Mouse (Mus musculus) neutrophil, adult 5-6 weeks (primary cell): Measurements from ENCODE around the gene Gjc3. TPM values are rescaled to one million over a fixed set of nuclear protein-coding genes. Genes with fewer than 3 reads are reported as not detected.
"Not testable (repeated sequence)": the region's sequence is repeated elsewhere in the genome, so short reads cannot be mapped to it uniquely, and the experiment has no call there.

ENCODE experiments used
- ATAC-seq: fragments of 151-379, 151-347 bp; 2 replicates; pipeline ENCODE4 v1.8.0; 2017; ENCODE audit warnings: mild to moderate bottlenecking, moderate TSS enrichment; ENCODE audit not compliant: insufficient number of reproducible peaks, poor library complexity, low FRiP score, severe bottlenecking; ENCODE audit errors: extremely low read depth
- total RNA-seq: library from RNA; stranded (forward); fragments of 200-1000 nt; gene quantifications from 2 replicates; pipeline ENCODE4 v1.2.3, GENCODE M21; 2017

Gjc3 gene
- total RNA-seq: not detected in 2 replicates

DNA sequence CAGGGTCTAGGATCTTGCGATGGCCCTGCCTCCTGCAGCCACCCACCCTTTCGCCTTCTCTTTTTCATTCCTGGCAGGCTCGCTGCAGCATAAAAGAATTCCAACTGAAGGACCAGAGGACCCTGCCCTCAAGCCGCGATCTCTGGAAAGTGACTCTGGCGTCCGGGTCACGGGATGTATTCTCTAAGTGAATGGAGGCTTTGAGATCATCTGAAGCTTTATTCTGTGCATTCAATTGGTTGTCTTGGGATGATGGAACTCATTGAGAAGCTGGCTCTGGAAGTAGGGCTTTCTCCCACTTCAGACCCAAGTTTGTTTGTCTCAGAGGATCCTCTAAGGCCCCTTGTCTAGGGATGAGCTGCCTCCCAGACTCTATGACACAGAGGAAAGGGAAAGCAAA lies at the start of gene Gjc3:
Gjc3 (minus strand) TSS at position 154 of the 400 bp plus-strand sequence.
- no peak for ATAC-seq

- ATAC-seq: no peak
Observed at GRCm38 (mm10) chr5:138012382-138012781, 49.5 kb upstream of the Gjc3 start.

GRCm38 (mm10) chr5:138009437-138009836 lies 46.5 kb upstream of the Gjc3 start:
- no peak for ATAC-seq

DNA sequence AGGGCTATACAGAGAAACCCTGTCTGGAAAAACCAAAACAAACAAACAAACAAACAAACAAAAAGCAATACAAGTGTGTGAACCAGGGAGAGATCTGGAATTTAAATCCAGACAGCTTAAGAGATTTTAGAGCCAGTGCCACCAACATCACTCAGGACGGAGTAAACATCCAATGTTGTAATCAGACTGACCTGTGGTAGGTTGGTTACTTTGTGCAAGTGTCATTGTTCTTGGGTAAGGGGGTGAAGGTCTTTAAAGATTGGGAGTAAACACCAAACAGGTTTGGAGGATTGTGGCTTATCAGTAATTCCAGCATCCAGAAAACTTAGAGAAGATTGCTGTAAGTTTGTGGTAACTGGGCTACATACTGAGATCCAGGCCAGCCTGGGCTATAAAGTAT lies 23.5 kb upstream of the Gjc3 start:
- ATAC-seq: no peak

- no peak for ATAC-seq
Observed at GRCm38 (mm10) chr5:137981300-137981699, 18.4 kb upstream of the Gjc3 start, which contains the start of gene Azgp1. Gene Azgp1, plus strand, starts transcription at chr5:137981520.

GRCm38 (mm10) chr5:137979081-137979480 lies 16.2 kb upstream of the Gjc3 start:
- no peak for ATAC-seq

DNA sequence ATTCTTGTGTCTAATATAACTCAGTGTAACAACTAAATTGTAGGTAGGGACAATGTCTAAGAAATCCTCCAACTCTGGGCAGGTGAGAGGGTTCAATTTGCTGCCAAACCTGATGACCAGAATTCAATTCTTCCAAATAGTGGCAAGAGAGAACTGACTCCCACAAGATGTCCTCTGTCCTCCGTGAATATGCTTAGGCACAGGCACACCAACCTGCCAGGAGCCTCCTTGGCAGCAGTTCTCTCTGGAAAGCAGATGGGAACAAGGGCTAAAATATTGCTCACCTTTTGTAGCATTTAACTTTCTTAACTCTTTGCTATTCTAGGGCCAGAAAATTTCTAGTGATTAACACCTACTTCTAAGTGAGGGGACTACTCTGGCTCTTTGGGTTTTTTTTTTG lies 14.4 kb upstream of the Gjc3 start:
- no peak for ATAC-seq

DNA sequence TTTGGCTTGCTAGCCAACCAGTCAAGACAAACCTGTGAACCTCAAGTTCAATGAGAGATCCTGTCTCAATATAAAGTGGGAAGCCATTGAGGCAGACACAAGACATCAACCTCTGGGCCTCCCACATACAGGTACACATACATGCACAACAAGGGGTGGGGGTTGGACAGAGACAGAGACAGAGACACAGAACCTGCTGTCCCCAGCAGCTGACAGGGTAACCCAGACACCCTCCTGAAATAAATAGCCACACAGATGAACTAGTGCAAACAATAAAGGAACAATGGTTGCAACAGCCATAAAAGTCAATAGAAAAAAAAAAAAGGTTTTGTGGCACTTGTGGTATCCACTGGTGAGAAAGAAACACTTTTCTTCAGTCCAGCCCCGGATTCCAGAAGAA lies 12.5 kb upstream of the Gjc3 start:
- no peak for ATAC-seq

DNA sequence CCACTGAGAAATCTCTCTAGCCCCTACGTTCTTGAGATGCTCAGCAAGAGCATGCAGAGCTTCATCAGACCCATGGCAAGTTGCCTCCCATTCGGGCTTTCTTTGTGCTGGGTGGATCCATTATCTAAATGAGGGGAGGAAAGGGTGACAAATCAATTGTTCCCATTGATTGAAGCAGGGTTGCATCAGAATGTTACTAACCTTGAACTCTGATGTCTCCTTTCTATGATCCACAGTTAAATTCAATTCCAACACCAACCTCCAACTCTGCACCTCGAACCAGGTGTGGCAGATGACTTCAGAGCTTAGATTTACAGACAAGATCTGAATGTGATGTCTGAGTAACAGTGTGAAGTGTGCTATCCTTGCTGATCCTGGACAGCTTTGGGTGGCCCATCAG lies 11.8 kb upstream of the Gjc3 start:
- no peak for ATAC-seq

DNA sequence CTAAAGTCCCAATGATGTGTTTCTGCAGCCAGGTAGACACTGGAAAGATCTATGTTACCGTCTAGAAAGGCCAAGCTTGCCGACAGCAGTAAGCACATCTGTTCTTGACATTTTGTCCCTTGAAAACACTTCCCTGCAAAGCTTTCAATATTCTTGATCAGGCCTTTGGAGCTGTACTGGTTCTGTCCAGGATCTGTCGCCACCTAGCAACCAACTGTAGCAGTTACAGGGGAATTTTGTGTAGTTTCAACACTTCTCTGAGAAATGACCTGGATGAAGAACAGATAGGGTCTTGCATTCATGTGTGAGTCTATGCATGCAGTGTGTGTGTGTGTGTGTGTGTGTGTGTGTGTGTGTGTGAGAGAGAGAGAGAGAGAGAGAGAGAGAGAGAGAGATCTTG lies 10.8 kb upstream of the Gjc3 start:
- ATAC-seq: no peak

DNA sequence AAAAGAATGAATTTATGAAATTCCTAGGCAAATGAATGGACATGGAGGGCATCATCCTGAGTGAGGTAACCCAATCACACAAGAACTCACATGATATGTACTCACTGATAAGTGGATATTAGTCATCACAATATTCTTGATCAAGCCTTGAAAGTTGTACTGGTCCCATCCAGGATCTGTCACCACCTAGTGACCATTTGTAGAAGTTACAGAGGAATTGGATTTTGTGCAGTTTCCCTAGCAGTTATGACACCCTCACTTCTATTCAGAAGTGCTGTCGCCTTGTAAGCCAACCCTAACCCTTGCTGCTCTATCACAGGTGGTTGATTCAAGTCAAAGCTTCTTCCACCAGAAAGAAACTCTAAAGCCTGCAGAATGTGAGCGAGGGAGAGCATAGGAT lies 10.3 kb upstream of the Gjc3 start:
- no peak for ATAC-seq

- no peak for ATAC-seq
Observed at GRCm38 (mm10) chr5:137966492-137966891, 3.6 kb upstream of the Gjc3 start.

GRCm38 (mm10) chr5:137956404-137956803 lies 6.5 kb downstream of the Gjc3 start:
- ATAC-seq: no peak

DNA sequence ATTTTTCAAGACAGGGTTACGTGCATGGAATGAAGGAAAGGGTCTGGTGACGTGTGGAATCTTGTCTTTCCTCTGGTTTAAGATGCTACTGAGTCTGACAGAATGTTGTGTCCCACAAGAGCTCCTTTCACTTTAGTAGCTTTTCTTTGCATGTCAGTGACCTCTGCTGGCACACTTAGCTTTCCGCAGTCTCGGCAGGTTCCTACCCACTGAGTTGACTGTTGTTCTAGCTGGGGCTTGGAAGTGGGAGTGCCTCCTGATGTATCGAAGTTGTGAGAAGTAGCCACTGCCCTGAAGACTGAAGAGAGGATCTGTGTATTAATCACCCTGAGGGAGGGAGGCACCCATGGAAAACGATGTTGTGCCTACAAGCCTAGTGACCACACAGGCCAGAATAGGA lies 11.7 kb downstream of the Gjc3 start:
- ATAC-seq: no peak

DNA sequence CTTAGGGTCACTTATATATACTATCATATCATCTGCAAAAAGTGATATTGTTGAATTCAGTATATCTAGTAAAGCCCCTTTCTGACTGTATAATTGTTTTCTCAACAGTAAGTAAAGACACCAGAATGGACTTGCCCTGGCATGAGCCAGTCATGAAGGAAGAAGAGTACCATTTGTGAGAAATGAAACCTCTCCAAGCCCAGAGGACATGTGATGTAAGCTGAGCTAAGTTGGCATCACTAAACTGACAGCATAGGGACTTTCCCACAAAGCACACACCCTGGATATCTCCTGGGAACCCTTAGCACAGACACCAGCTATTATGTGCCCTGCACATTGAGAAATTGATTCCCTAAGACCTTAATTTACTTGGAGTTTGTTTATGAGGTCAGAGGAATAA lies 15.6 kb downstream of the Gjc3 start:
- ATAC-seq: no peak

DNA sequence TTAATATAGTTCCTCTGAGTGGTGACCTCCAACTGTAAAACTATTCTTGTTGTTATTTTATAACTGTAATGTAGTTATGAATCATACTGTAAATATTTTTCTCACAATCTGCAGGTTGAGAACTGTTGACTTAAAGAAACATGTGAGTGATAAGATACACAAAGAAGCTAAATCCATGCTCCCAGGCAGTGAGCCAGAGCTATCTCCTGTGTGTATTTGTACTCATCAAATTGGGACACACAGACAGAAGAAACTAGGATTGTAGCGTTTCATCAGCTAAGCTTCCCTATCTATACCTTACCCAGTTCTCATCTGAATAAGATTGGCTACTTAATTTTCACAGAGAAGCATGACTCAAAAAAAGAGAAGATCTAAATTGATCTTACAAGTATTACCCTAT lies 19.8 kb downstream of the Gjc3 start:
- ATAC-seq: no peak

- no peak for ATAC-seq
Observed at GRCm38 (mm10) chr5:137940948-137941347, 21.9 kb downstream of the Gjc3 start.

DNA sequence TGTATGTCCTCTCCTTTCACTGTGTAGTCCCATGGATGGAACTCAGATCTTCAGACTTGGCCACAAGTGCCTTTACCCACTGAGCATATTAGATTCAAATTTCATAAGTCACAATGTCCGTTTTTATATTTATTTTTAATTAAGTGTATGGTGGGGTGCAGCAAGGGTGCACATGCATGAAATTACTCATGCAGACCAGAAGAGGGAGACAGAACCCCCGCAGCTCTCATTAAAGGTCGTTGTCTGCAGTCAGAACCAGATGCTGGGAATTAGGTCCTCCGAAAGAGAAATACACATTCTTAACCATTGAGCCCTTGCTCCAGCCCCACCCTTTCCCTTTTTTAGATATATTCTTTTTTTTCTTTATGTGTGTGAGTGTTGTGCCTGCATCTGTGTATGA lies 25.7 kb downstream of the Gjc3 start:
- ATAC-seq: no peak

DNA sequence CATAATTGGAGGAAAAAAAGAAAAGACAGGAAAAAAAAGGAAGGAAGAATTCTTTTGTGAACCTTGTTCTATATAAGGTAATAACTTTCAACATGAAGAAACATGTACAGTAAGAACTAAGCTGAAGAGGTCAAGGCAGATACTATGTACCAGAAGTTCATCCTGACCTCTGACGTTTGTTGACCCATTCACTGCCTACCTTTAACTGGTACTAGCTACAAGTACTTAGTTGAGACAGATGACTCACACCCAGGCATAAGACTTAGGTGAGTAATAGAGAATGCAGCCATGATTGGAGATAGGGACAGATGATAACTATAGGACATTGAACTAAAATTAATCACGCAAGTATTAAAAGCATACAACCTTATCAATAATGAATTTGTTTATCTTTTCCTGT lies 26.4 kb downstream of the Gjc3 start:
- no peak for ATAC-seq

DNA sequence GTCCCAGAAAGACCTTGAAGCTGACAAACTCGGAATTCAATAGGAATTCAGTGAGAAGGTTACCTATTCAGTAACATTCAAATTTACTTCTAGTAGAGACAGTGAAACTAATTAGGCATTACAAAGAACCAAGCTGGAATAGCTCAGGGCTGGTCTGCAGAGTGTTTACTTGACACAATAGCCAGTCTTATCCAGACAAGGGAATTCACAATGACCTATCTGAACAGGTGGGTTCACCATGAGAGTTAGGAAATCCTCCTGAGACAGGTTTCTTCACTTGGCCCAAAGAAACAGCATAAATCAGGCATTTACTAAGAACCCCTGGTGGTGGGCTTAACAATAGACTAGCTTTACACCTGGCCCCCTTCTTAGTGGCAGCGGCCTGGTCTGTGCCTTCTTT lies 29.0 kb downstream of the Gjc3 start:
- not testable (repeated sequence) for ATAC-seq

GRCm38 (mm10) chr5:137928439-137928838 lies 34.5 kb downstream of the Gjc3 start:
- no peak for ATAC-seq

- ATAC-seq: no peak
Observed at GRCm38 (mm10) chr5:137922171-137922570, 40.7 kb downstream of the Gjc3 start.
